Mouse (Mus musculus): ENCODE measurements around the gene Sowahb. TPM values are rescaled to one million over a fixed set of nuclear protein-coding genes. Genes with fewer than 3 reads are reported as not detected.
"Not testable (repeated sequence)": the region's sequence is repeated elsewhere in the genome, so short reads cannot be mapped to it uniquely, and the experiment has no call there.

Sowahb gene
- polyA plus RNA-seq, 1 experiment from 2014 or later, result 1.2 TPM

DNA sequence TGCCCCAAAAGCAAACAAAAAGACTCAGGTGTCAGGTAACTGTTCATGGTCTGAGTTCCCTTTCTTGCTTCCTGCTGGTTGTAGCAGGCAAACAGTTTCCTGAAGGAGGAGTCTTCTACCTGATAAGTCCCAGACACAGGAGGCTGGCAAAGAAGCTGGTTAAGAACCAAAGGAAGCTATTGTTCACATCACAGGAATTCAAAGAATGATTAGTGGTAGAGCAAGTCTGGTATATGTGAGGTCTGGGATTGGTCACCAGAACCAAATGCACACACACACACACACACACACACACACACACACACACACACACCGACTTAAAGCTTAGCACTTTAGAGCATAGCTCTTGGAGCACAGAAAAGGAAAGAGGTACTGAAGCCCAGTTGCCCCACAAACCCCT, 9.5 kb downstream of the Sowahb start:
- no CpG with 5 or more reads among the region's 1 CpGs for WGBS
- DNase-seq (ENCODE audit: low spot score), result no peak
- Histone ChIP-seq H3K4me1 (peaks cover 43% of the 10 kb centered on the region), H3K27me3 (ENCODE audit: insufficient read depth, poor library complexity, severe bottlenecking) (no peaks in the 10 kb centered on the region), H3K36me3 (no peaks in the 10 kb centered on the region), H3K27ac (peak overlapping the region; percentile 31; the same call in 1 of the 2 replicates), H3K9me3 (no peaks in the 10 kb centered on the region), H3K4me3 (no peak overlapping the region)

DNA sequence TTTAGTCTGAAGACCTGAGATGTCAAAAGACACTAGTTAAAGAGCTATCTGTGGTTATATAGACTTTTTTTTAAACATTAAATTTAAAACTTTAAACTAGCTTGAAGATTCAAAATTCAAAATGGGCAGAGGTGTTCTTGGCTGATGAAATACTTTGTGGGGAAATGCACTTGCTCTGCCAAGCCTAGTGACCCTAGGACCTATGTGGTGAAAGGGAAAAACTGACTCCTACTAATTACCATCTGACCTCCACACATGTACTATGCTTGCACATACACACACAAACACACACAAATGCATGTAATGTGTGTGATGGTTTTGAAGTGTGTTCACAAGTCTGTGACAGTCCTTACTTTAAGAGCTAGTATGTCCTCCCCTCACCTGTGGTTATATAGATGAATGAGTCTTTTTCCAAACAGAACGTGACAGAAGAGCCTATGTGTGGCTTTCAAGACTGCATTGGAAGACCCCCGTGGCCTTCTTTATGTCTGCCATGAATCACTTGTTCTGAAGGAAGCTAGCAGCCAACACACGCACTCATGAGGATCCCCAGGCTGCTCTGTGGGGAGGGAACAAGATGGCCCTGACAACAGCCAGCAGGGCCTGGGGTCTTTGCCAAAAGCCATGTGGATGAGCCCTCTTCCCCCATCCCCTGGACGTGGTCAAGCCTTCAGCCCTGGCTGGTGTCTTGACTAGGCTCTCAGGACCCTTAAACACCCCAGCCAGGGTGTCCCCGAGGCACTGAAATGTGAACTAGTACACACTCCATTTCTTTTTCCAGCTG, 11.5 kb downstream of the Sowahb start:
- Histone ChIP-seq H3K27me3 (ENCODE audit: insufficient read depth, poor library complexity, severe bottlenecking) (no peaks in the 10 kb centered on the region), H3K4me3 (no peak overlapping the region), H3K9me3 (no peaks in the 10 kb centered on the region), H3K4me1 (peaks cover 31% of the 10 kb centered on the region), H3K27ac (no peak overlapping the region), H3K36me3 (no peaks in the 10 kb centered on the region)
- WGBS, result 77% methylated on average over 5 of the region's 5 CpGs
- no peak for DNase-seq (ENCODE audit: low spot score)

DNA sequence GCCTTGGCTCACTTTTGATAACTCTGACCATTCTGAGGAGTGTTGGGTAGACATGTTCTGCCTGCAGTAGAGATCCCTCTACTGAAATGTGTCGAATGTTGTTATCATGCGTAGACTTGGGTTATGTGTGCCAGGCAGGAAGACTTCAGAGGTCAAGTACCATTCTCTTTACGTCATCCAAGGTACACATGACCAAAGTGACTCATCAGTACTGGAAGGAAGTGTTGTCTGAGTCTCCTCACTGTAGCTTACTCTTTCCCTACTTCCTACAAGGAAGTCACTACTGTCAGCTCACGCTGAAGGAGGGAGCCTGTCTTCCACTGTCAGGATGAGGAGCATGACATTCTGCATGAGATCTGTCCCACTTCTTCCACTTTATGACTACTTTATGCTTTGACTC, 12.2 kb downstream of the Sowahb start:
- no peaks in the 10 kb centered on the region for H3K9me3 ChIP-seq
- H3K36me3 ChIP-seq, result no peaks in the 10 kb centered on the region
- WGBS, result 56% methylated on average over 4 of the region's 4 CpGs
- no peak for DNase-seq (ENCODE audit: low spot score)
- no peak overlapping the region for H3K4me3 ChIP-seq
- peaks cover 28% of the 10 kb centered on the region for H3K4me1 ChIP-seq
- H3K27me3 ChIP-seq (ENCODE audit: insufficient read depth, poor library complexity, severe bottlenecking), result no peaks in the 10 kb centered on the region
- H3K27ac ChIP-seq, result no peak overlapping the region

DNA sequence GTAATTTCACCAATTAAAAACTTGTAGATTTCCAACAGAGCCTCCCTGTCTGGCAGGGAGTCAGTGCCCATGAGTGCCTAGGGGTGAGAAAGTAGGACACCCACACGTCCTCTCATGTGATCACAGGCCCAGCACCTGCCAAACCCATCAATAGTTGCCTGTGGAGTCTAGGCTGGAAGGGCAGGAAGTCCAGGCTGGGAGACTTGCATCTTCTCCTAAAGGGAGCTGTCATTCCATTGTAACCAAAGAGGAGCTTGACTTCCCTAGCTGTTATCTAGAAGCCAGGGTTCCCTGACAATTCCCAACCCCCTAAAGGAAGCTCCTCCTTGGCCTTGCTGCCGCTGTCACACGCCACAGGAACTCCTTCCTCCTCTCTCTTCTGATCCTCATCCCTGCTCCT, 14.0 kb downstream of the Sowahb start:
- no peak overlapping the region for H3K27ac ChIP-seq
- DNase-seq (ENCODE audit: low spot score), result no peak
- H3K36me3 ChIP-seq, result no peaks in the 10 kb centered on the region
- no peaks in the 10 kb centered on the region for H3K27me3 ChIP-seq (ENCODE audit: insufficient read depth, poor library complexity, severe bottlenecking)
- H3K4me3 ChIP-seq, result no peak overlapping the region
- H3K9me3 ChIP-seq, result no peaks in the 10 kb centered on the region
- WGBS, result 27% methylated on average over 3 of the region's 3 CpGs
- peaks cover 32% of the 10 kb centered on the region for H3K4me1 ChIP-seq

DNA sequence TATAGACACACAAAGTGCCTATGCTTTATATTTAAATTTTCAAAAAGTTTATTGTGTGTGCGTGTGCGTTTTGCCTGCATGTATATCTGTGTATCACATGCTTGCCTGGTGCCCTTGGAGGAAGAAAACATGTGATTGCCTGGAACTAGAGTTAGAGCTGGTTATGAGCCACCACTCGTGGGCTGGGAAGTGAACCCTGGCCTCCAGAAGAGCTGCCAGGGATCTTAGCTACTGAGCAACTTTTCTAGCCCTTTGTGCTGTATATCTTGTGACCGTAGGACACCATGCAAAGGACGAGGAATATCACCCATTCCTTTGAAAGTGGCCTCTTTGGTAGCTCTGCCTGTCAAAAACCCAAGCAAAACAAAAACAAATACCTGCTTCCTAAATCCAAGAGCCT, 14.4 kb downstream of the Sowahb start:
- H3K27ac ChIP-seq, result no peak overlapping the region
- no peaks in the 10 kb centered on the region for H3K36me3 ChIP-seq
- no peaks in the 10 kb centered on the region for H3K9me3 ChIP-seq
- H3K27me3 ChIP-seq (ENCODE audit: insufficient read depth, poor library complexity, severe bottlenecking), result no peaks in the 10 kb centered on the region
- WGBS, result 71% methylated on average over 5 of the region's 5 CpGs
- peaks cover 31% of the 10 kb centered on the region for H3K4me1 ChIP-seq
- no peak for DNase-seq (ENCODE audit: low spot score)
- no peak overlapping the region for H3K4me3 ChIP-seq

DNA sequence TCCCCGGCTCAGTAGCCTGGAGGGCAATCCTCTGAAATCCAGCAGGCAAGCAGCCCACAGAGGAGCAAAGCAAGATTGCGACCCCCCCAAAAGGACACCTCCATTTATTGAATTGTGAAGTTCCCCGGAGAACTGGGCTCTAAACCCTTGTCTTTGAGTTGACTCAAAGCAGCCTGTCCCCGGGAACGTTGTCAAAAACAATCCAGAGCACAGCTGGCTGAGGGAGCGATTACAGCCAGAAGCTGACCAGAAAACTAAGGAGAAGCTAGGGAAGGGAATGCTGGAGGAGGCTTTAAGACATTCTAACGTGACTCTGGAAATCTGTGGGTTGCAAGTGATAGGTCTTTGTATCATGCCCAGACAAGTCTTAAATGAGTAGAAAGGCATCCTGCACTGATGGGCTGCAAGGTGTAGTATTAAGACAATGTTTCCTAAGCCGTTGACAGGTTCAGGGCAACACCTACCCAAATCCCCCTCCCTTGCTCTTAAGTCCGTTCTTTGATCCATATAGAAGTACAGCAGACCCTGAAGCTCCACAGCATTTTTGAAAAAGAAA, 17.6 kb downstream of the Sowahb start:
- peaks cover 38% of the 10 kb centered on the region for H3K4me1 ChIP-seq
- H3K4me3 ChIP-seq, result no peak overlapping the region
- 48% methylated on average over 9 of the region's 9 CpGs for WGBS
- H3K36me3 ChIP-seq, result no peaks in the 10 kb centered on the region
- no peaks in the 10 kb centered on the region for H3K27me3 ChIP-seq (ENCODE audit: insufficient read depth, poor library complexity, severe bottlenecking)
- H3K27ac ChIP-seq, result peak overlapping the region; percentile 75
- no peak for DNase-seq (ENCODE audit: low spot score)
- no peaks in the 10 kb centered on the region for H3K9me3 ChIP-seq

DNA sequence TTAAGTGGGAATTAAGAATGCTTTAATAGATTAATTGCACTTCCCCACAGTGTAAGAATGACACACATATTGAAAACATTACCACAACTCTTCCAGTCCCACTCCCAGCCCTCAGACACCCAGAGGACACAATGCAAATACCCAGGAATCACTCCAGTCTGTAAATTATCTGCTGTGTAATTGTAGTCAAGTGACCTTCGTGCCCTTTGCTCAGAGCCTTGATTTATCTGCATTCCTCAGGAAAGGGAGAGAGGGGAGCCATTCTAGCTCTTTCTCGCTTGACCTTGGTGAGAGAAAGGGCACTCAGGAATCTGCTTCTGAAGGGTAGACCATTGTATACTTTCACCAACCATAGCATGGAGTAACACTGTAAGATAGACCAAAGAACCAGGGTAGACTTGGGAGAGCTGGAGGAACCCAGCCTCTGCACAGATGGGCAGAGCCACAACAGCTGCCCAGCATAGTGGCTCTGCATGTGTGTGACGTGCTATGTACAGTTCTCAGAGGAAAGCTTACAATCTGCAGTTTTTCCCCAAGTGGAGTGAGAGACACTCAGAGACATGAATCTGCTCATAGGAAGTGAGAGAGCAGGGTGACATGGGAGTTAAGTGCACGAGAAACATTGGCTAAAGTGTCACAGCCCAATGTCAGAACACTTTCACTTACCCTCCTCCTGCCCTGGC, 18.2 kb downstream of the Sowahb start:
- Histone ChIP-seq H3K36me3 (no peaks in the 10 kb centered on the region), H3K4me3 (no peak overlapping the region), H3K9me3 (no peaks in the 10 kb centered on the region), H3K27me3 (ENCODE audit: insufficient read depth, poor library complexity, severe bottlenecking) (no peaks in the 10 kb centered on the region), H3K27ac (peak overlapping the region; percentile 75), H3K4me1 (peaks cover 41% of the 10 kb centered on the region)
- DNase-seq (ENCODE audit: low spot score), result no peak
- 20% methylated on average over 4 of the region's 4 CpGs for WGBS

DNA sequence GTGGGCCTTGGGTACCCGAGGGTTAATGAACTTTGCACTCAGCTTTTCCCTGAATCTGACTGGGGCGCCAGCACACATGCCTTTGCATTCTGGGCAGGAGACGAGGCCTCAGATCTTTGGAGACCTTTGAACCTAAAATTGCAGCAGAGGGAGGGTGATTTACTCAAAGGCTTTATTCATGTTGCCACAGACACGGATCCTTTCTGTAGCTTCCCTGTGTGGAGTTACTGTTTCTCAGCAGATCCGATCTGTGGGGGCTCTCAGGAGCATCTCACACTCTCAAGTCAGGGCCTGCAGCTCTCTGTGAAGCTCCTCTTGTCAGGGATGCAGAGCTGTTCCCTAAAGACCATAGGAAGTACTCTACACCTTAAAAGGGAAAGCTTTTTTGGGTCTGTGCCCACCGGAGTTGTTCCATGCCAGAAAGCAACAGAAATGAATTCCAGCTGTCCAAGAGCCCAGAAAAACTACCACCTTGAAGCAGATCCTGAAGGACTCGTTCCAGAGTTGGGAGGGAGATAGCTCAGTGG, 20.0 kb downstream of the Sowahb start:
- DNase-seq (ENCODE audit: low spot score), result no peak
- Histone ChIP-seq H3K27me3 (ENCODE audit: insufficient read depth, poor library complexity, severe bottlenecking) (no peaks in the 10 kb centered on the region), H3K4me3 (no peak overlapping the region), H3K4me1 (peaks cover 44% of the 10 kb centered on the region), H3K9me3 (no peaks in the 10 kb centered on the region), H3K36me3 (no peaks in the 10 kb centered on the region), H3K27ac (peak overlapping the region; percentile 62)
- 42% methylated on average over 7 of the region's 7 CpGs for WGBS

DNA sequence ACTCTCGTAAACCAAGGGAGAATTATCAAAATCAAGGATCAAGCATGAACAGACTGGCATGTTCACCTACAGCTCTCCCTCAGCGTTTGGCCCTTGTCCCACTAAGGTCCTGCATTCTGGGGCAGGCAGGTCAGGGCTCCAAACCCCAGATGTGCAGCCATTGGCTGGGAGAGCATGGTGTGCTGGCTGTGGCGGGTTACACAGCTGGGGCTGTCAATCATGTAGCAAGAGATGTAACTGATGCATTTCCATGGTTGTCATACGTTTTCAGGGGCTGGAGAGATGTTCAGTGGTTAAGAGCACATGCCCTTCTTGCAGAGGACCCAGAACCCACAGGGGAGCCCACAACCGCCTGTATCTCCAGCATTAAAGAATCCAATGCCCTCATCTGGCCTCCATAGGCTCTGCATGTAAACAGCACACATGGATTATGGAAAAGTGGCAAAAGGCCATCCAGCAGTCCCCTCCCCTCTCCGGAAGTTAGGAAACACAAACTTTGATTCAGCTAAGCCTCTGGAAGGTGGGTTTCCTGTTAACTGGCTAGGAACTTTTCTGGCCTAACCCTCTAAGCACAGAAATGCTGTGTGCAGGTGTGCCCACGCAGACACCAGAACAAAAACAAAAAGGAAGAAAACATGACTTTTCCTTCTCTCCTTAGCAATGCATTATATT, 22.6 kb downstream of the Sowahb start:
- no peaks in the 10 kb centered on the region for H3K36me3 ChIP-seq
- peaks cover 46% of the 10 kb centered on the region for H3K4me1 ChIP-seq
- no peak overlapping the region for H3K4me3 ChIP-seq
- no peak overlapping the region for H3K27ac ChIP-seq
- no peaks in the 10 kb centered on the region for H3K27me3 ChIP-seq (ENCODE audit: insufficient read depth, poor library complexity, severe bottlenecking)
- H3K9me3 ChIP-seq, result no peaks in the 10 kb centered on the region
- no peak for DNase-seq (ENCODE audit: low spot score)
- 67% methylated on average over 7 of the region's 7 CpGs for WGBS

DNA sequence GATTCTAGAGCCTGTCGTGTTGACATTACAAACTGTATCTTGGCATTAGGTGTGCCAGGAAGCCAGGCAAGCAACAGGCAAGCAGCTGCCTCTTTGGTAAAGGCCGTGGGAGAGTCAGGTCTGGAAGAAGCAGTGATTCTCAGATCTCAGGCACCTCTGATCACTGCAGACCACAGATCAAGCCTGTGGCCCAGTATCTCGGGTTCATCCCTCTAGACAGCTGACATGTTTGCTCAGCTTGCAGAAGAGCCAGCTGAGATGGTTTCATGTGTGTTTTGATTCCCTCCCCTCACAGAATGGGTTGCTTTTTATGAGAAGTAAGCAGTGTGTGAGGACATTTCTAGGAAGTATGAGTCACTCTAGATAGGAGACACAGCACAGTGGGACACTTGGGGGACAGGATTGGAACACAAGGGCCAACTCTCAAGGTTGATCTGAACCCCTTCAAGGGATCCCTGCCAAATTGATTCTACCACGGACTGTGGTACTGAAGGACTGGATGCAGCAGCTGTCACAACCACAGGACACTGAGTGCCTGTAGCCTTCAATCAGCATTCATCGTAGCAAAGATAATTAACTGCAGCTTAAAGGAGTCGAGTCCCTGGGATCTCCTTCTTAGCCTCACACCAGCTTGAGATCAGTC, 24.7 kb downstream of the Sowahb start:
- no peaks in the 10 kb centered on the region for H3K9me3 ChIP-seq
- 55% methylated on average over 6 of the region's 6 CpGs for WGBS
- H3K4me3 ChIP-seq, result no peak overlapping the region
- H3K4me1 ChIP-seq, result peaks cover 31% of the 10 kb centered on the region
- no peak for DNase-seq (ENCODE audit: low spot score)
- H3K27me3 ChIP-seq (ENCODE audit: insufficient read depth, poor library complexity, severe bottlenecking), result no peaks in the 10 kb centered on the region
- H3K36me3 ChIP-seq, result no peaks in the 10 kb centered on the region
- H3K27ac ChIP-seq, result 0 out of 2 replicates have a peak overlapping the region, but pooled peaks have one; percentile 4

DNA sequence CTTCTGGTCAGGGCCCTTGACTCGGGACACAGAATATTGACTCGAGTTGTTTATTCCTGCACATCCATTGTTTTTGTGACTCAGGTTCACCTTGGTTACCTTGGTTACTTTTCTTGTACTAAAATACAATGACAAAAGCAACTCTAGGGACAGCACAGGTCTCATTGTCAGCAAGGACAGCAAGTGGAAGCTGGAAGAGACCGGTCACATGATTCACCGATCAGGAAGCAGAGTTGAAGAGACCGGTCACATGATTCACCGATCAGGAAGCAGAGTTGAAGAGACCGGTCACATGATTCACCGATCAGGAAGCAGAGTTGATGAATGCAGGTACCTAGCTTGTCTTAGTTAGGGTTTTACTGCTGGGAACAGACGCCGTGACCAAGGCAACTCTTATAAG, 25.6 kb downstream of the Sowahb start:
- 94% methylated on average over 10 of the region's 10 CpGs for WGBS
- not testable (repeated sequence) for H3K27ac ChIP-seq; DNase-seq (ENCODE audit: low spot score); H3K36me3 ChIP-seq; H3K27me3 ChIP-seq (ENCODE audit: insufficient read depth, poor library complexity, severe bottlenecking); H3K9me3 ChIP-seq; H3K4me3 ChIP-seq
- peaks cover 22% of the 10 kb centered on the region for H3K4me1 ChIP-seq

DNA sequence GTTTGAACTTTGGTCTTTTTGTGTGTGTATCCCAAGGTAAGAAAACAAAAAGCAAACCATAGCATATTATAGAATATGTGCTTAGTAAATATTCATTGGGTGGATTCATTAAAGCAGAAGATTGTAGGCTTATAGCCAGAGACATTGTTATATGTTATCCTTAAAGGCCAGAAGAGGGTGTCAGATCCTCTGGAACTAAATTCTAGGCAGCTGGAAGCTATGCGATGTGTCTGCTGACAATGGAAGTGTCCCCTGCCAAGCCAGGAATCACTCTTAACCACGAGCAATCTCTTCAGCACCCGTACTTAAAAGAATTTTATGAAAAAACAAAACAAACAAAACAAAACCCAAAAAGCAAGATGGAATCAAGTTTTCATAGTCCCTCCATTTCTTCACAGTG, 27.1 kb downstream of the Sowahb start:
- Histone ChIP-seq H3K4me3 (no peak overlapping the region), H3K27ac (no peak overlapping the region), H3K9me3 (no peaks in the 10 kb centered on the region), H3K27me3 (ENCODE audit: insufficient read depth, poor library complexity, severe bottlenecking) (no peaks in the 10 kb centered on the region), H3K36me3 (no peaks in the 10 kb centered on the region), H3K4me1 (peaks cover 21% of the 10 kb centered on the region; the same call in 1 of the 2 replicates)
- 60% methylated on average over 3 of the region's 3 CpGs for WGBS
- DNase-seq (ENCODE audit: low spot score), result no peak

Data from heart, embryonic 10.5 days (tissue).